Mouse (Mus musculus): ENCODE results near the gene Cfap61. TPM values are rescaled to one million over a fixed set of nuclear protein-coding genes. Genes with fewer than 3 reads are reported as not detected.
A peak's percentile ranks its signal among the peaks of the same experiment; 100 is the strongest.

Cfap61 gene
- polyA plus RNA-seq, 2 experiments: not detected

DNA sequence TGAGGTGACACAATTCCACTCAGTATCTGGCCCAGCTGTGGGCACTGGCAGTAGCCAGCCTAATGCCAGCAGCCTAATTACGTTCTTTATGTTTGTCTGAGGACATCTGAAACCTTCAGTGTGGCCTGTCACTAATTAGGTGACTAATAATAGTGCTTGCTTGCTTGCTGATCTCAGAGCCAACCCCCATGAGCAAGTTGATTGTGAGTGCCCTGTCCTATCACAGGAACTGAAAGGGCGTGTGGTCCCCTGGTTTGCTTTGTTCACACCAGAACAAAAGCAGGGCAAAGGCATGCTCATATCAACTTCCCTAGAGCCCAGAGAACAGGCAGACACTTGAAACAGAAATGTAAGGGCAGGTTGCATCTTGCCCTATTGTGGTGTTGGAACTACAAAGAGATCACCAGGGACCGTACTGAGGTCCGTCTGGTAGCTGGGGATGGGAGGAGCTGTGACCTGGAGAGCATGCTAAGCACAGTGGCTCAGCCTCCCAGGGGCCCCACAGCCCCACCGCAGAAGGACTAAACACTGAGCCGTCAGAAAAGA is 148.8 kb downstream of the Cfap61 start:
- no peaks in the 10 kb centered on the region for H3K9me3 ChIP-seq (ENCODE audit: control insufficient read depth, low read length)
- DNase-seq (ENCODE audit: low read depth in 3 of 3, low spot score in 3 of 3) (no peak), ATAC-seq (ENCODE audit: insufficient read depth) (no peak)
- no peak overlapping the region for H3K4me3 ChIP-seq (ENCODE audit: insufficient read depth in 1 of 2, low read depth in 2 of 2, low read length in 2 of 2)
- no peak overlapping the region for H3K9ac ChIP-seq (replicated peaks)
- TF ChIP-seq CTCF (IDR thresholded peaks at IDR 0.05; ENCODE audit: low read depth): no peak
- TF ChIP-seq EP300 (IDR thresholded peaks at IDR 0.05; ENCODE audit: low read depth): no peak
- no peaks in the 10 kb centered on the region for H3K36me3 ChIP-seq (replicated peaks; ENCODE audit: control insufficient read depth, insufficient read depth, low read depth)
- H3K27ac ChIP-seq: no peak overlapping the region
- H3K4me1 ChIP-seq (replicated peaks; ENCODE audit: control insufficient read depth in 2 of 2, insufficient read depth in 2 of 2, low read length in 1 of 2): no peaks in the 10 kb centered on the region
- WGBS (ENCODE audit: insufficient replicate concordance): 53% methylated on average over 6 of the region's 6 CpGs
- H3K27me3 ChIP-seq (ENCODE audit: control insufficient read depth, insufficient read depth, low read length): no peaks in the 10 kb centered on the region
- no peak overlapping the region for H3K4me2 ChIP-seq (ENCODE audit: low read depth)

- Histone ChIP-seq H3K4me2 (ENCODE audit: low read depth) (no peak overlapping the region), H3K27me3 (ENCODE audit: control insufficient read depth, insufficient read depth, low read length) (no peaks in the 10 kb centered on the region), H3K27ac (no peak overlapping the region), H3K4me1 (replicated peaks; ENCODE audit: control insufficient read depth in 2 of 2, insufficient read depth in 2 of 2, low read length in 1 of 2) (no peaks in the 10 kb centered on the region), H3K9me3 (ENCODE audit: control insufficient read depth, low read length) (no peaks in the 10 kb centered on the region), H3K9ac (replicated peaks) (no peak overlapping the region), H3K36me3 (replicated peaks; ENCODE audit: control insufficient read depth, insufficient read depth, low read depth) (no peaks in the 10 kb centered on the region), H3K4me3 (ENCODE audit: insufficient read depth in 1 of 2, low read depth in 2 of 2, low read length in 2 of 2) (no peak overlapping the region)
- 61% methylated on average over 1 of the region's 1 CpGs for WGBS (ENCODE audit: insufficient replicate concordance)
- ATAC-seq (ENCODE audit: insufficient read depth) (no peak), DNase-seq (ENCODE audit: low read depth in 3 of 3, low spot score in 3 of 3) (no peak)
- TF ChIP-seq EP300 (IDR thresholded peaks at IDR 0.05; ENCODE audit: low read depth): no peak
- TF ChIP-seq CTCF (IDR thresholded peaks at IDR 0.05; ENCODE audit: low read depth): no peak
These were observed 152.8 kb downstream of the Cfap61 start for GRCm38 (mm10) chr2:146087411-146087810.

DNA sequence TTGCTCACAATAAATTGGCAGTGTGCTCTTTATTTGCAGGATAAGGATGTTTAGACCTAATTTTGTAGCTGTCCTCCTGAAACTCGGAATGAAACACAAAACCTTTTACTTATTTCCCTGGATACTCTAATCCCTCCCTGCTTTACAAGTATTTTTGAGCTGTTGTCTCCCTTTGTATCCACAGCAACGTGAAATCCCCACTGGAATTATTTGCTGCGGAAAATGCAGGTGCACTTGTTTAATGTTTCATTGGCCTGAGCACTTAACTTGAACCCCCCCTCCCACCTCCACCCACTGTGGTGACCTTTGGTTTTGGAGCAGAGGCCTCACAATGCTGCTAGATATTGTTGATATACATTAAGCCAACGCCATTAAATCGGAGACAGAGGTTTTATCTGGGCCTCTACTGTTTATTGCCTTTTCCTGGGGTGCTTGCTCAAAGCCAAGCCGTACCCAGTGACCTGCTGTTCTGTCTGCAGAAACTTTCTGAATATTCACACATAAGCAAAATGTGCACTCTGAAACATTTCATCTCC is 154.6 kb downstream of the Cfap61 start:
- Histone ChIP-seq H3K4me1 (replicated peaks; ENCODE audit: control insufficient read depth in 2 of 2, insufficient read depth in 2 of 2, low read length in 1 of 2) (no peaks in the 10 kb centered on the region), H3K36me3 (replicated peaks; ENCODE audit: control insufficient read depth, insufficient read depth, low read depth) (no peaks in the 10 kb centered on the region), H3K9me3 (ENCODE audit: control insufficient read depth, low read length) (no peaks in the 10 kb centered on the region), H3K4me2 (ENCODE audit: low read depth) (no peak overlapping the region), H3K27me3 (ENCODE audit: control insufficient read depth, insufficient read depth, low read length) (no peaks in the 10 kb centered on the region), H3K9ac (replicated peaks) (no peak overlapping the region), H3K27ac (no peak overlapping the region), H3K4me3 (ENCODE audit: insufficient read depth in 1 of 2, low read depth in 2 of 2, low read length in 2 of 2) (no peak overlapping the region)
- ATAC-seq (ENCODE audit: insufficient read depth) (no peak), DNase-seq (ENCODE audit: low read depth in 3 of 3, low spot score in 3 of 3) (no peak)
- 59% methylated on average over 6 of the region's 6 CpGs for WGBS (ENCODE audit: insufficient replicate concordance)
- TF ChIP-seq CTCF (IDR thresholded peaks at IDR 0.05; ENCODE audit: low read depth) (no peak), EP300 (IDR thresholded peaks at IDR 0.05; ENCODE audit: low read depth) (no peak)

DNA sequence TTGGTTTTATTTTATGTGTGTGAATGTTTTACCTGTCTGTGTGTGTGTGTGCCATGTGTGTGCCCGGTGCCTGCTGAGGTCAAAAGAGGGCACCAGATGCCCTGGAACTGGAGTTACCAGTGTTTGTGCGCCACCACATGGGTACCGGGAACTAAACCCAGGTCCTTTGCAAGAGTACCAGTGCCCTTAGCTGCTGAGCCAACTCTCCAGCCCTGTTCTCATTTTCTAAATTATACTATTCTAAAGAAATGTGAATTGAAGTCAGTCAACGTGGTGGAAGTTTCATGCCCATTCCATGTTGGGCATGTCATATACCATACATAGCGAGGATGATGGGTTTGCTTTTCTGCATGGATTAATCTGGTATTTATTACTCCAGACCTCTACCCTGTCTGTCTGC is 162.9 kb downstream of the Cfap61 start:
- peak overlapping the region; percentile 65 for H3K9ac ChIP-seq (replicated peaks)
- H3K9me3 ChIP-seq (ENCODE audit: control insufficient read depth, low read length): no peaks in the 10 kb centered on the region
- H3K4me2 ChIP-seq (ENCODE audit: low read depth): peak overlapping the region; percentile 67
- H3K4me3 ChIP-seq (ENCODE audit: insufficient read depth in 1 of 2, low read depth in 2 of 2, low read length in 2 of 2): peak overlapping the region; percentile 67 to 82
- peaks cover 10 to 26% of the 10 kb centered on the region in 2 experiments for H3K4me1 ChIP-seq (replicated peaks; ENCODE audit: control insufficient read depth in 2 of 2, insufficient read depth in 2 of 2, low read length in 1 of 2)
- H3K27ac ChIP-seq: peak overlapping the region; percentile 29; the same call in 1 of the 2 replicates
- ATAC-seq (ENCODE audit: insufficient read depth): no peak
- no peak for DNase-seq (ENCODE audit: low read depth in 3 of 3, low spot score in 3 of 3)
- TF ChIP-seq EP300 (IDR thresholded peaks at IDR 0.05; ENCODE audit: low read depth) (no peak), CTCF (IDR thresholded peaks at IDR 0.05; ENCODE audit: low read depth) (no peak)
- H3K36me3 ChIP-seq (replicated peaks; ENCODE audit: control insufficient read depth, insufficient read depth, low read depth): peaks cover 4% of the 10 kb centered on the region; the same call in 1 of the 2 replicates
- 90% methylated on average over 5 of the region's 5 CpGs for WGBS (ENCODE audit: insufficient replicate concordance)
- H3K27me3 ChIP-seq (ENCODE audit: control insufficient read depth, insufficient read depth, low read length): no peaks in the 10 kb centered on the region

- Histone ChIP-seq H3K4me1 (replicated peaks; ENCODE audit: control insufficient read depth in 2 of 2, insufficient read depth in 2 of 2, low read length in 1 of 2) (peaks cover 10 to 26% of the 10 kb centered on the region in 2 experiments), H3K27me3 (ENCODE audit: control insufficient read depth, insufficient read depth, low read length) (no peaks in the 10 kb centered on the region), H3K9me3 (ENCODE audit: control insufficient read depth, low read length) (no peaks in the 10 kb centered on the region), H3K9ac (replicated peaks) (peak overlapping the region; percentile 65), H3K4me3 (ENCODE audit: insufficient read depth in 1 of 2, low read depth in 2 of 2, low read length in 2 of 2) (peak overlapping the region; percentile 67 to 82), H3K36me3 (replicated peaks; ENCODE audit: control insufficient read depth, insufficient read depth, low read depth) (peaks cover 4% of the 10 kb centered on the region; the same call in 1 of the 2 replicates), H3K27ac (peak overlapping the region; percentile 89), H3K4me2 (ENCODE audit: low read depth) (peak overlapping the region; percentile 67)
- DNase-seq (ENCODE audit: low read depth in 3 of 3, low spot score in 3 of 3): peak; percentile 80 to 90 (median 81)
- peak; percentile 80 for TF ChIP-seq EP300 (IDR thresholded peaks at IDR 0.05; ENCODE audit: low read depth)
- TF ChIP-seq CTCF (IDR thresholded peaks at IDR 0.05; ENCODE audit: low read depth): no peak
- WGBS (ENCODE audit: insufficient replicate concordance): 14% methylated on average over 16 of the region's 16 CpGs
- peak; percentile 99 for ATAC-seq (ENCODE audit: insufficient read depth)
These were observed 164.5 kb downstream of the Cfap61 start for GRCm38 (mm10) chr2:146098853-146099717.
